Mouse (Mus musculus): Measurements from ENCODE around the gene Rabl6.

Rabl6 gene

DNA sequence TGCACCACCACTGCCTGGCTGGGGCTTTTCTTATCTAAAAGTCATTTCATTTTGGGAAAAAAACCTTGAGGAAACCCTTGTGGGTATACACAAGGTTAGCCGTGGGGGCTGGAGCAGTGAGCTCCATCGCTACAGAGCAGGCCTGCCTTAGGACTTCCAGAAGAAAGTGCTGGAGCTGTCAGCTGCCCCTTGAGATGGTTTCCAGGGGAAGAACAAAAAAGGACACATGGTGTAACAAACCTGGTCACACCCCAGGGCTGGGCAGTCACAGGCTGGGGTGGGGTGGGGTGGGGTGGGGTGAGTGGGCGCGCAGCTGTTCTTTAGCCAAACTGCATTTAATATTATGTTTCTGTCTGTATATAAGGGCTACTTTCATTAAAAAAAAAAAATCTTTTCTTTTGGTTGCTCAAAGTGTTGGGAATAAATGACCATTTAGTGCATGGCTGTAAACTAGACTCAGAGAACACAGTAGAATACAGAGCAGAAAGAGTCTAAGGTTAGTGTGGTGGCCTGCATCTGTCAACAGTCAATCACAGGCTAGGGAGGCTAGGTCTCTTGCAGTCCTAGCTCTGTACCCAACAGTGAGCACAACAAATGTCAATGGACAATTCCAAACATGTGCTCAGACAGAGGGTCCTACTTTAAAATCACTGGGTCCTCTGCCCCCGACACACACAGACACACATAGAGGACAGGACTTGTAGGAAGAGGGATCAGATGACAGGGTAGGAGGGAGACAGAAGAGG is 11.4 kb downstream of the Rabl6 start:
- DNase-seq (ENCODE audit: extremely low spot score, low spot score) = no peak

DNA sequence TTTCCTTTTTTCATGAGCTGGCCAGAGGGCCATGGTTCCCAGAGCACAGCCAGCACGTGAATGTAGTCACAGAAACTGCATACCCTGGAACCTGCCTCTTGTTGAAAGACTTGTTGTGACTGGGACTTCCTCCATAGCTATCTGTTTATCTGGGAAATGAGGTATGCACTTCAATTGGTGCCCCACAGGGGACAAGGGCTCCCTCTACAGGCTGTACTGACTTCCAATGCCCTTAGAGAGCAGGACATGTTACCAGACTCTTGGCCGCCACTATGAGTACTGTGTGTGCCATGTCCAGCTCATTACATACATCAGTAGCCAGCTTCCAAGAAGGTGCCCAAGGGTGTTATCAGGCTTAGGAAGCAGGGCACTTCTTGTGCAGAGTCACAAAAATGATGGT is 16.5 kb downstream of the Rabl6 start:
- DNase-seq (ENCODE audit: extremely low spot score, low spot score) = no peak

DNA sequence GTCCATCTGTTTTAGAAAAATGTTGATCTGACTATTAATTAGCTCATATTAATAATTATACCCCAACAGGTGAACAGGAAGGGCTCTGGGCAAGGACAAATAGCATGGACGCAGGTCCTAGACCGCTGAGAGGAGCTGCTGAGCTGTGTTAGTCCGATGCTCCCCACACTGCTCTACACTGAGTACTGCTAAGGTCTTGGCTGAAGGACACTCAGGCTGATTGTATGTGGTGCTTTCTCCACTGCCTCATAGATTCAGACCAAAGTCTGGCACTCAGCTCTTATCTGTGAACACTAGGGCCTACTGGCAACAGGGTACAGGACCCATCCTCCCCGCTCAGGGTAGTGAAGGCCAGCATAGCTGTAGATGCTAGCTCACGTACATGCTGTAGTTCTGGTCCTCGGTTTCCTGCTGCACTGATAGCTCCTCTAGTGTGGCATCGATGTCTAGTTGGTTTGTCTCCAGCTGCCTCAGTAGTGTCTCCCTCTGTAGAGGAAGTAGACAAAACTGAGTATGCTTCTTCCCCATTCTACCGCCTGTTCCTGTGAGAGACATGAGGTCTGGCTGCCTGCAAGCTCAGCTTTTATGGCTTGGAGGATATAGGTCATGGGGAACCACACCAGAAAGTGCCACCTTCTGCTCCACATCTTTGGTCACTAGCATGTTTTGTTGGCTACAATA is 20.0 kb downstream of the Rabl6 start:
- DNase-seq (ENCODE audit: extremely low spot score, low spot score) = no peak

DNA sequence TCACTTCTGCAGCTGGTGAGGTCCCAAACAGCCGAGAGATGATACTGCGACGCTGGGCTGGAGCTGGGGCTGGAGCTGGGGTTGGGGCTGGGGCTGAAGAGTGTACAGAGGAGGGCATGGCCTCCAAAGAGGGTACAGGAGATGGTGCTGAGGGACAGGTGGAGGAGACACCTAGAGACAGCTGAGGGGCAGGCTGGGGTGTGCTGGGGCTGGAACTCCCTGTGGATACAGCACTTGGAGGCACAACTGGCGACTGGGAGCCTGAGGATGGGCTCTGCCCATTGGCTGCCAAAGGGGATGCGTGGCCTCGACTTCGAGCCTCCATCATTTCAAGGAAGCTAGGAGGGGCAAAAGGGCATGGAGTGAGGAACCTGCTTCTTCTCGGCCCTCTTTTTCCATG is 21.0 kb downstream of the Rabl6 start:
- no peak for DNase-seq (ENCODE audit: extremely low spot score, low spot score)

DNA sequence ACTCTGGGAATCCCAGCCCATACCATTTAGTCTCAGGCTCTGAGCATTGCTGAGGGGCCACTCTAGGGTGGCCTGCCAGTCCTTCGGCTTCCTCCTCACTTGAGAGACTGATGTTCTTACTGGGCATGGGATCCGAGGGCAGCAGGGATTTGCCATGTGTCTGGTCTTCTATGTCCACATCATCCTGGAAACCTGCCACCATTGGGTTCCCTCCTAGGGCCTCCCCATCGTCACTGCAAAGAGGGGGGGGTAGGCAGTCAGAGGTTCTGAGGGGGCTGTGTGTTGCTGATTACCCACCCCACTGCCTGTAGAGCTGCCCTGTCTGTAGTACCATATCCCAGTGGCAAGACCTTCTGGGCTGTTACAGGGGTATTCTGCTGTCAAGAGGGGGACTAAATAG is 22.7 kb downstream of the Rabl6 start:
- no peak for DNase-seq (ENCODE audit: extremely low spot score, low spot score)

DNA sequence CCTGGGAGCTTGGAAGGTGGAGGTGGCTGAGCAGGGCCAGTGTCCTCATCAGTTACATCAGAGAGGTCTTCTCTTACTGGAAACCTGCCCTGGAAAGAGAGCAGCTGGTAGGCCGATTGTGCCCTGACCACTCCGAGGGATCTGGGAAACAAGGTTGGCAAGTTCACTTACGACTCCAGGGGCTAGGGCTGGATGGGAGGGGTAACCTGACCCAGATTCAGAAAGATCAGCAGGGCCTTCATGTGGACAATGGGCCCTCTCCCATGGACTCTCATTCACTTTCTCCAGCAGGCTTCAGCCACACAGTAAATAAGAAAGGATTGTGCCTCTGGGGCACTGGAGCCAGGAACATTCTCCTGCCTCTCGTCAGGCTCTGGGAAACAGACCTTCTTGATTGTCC is 23.5 kb downstream of the Rabl6 start:
- DNase-seq (ENCODE audit: extremely low spot score, low spot score) = no peak

DNA sequence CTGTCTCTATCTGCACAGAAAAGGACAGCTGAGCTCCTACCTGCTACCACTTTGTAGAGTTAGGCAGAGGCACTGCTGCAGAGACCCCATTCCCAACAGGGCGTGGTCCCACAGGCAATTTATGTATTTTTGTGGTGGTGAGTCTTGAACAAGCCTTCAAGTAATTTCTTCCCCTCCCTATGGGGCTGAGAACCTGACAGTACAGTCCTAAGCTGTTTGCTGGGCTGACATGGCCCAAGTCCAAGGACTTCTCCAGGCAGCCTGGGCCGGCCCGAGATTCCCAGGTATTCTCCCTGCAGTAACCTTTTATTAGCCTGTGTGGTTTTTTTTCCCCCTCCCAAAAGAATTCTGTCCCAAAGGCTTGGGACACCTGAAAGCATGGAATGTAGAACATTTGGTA is 24.2 kb downstream of the Rabl6 start:
- DNase-seq (ENCODE audit: extremely low spot score, low spot score) = no peak

DNA sequence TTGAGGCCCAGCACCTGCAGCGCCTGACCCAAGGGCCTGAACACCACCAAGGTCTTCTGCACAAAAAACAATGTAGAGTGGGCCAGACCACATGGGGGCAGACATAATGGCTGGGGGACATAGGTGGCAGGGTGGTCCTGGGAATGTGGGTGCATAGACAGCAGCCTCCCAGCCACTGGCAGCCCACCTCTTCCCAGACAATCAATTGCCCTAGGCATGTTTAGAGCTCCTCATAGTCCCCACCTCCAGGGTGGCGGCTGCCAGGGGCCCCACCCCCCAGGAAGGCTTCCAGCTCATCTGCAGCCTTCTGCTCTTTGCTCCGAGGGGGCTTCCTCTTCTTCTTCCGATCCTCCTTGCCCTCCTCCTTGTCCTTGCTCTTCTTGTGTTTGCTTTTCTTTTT is 24.8 kb downstream of the Rabl6 start:
- DNase-seq (ENCODE audit: extremely low spot score, low spot score) = no peak

DNA sequence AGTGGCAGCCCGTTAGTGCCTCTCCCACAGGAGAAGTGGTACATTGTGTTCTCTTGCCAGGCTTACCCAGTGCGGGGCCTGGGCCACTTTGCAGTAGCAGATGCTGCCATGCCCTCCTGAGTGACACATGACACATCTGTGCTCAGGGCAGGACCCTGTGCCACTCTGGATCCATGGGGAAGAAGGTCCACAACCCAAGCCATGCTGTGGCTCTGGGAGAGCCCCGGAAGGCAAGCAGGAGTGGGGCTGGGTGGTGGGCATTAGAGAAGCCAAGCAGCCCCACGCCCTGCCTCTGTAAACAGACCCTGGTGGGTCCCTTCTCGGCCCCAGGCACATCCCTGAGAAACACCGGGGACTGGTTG is 25.2 kb downstream of the Rabl6 start:
- no peak for DNase-seq (ENCODE audit: extremely low spot score, low spot score)

DNA sequence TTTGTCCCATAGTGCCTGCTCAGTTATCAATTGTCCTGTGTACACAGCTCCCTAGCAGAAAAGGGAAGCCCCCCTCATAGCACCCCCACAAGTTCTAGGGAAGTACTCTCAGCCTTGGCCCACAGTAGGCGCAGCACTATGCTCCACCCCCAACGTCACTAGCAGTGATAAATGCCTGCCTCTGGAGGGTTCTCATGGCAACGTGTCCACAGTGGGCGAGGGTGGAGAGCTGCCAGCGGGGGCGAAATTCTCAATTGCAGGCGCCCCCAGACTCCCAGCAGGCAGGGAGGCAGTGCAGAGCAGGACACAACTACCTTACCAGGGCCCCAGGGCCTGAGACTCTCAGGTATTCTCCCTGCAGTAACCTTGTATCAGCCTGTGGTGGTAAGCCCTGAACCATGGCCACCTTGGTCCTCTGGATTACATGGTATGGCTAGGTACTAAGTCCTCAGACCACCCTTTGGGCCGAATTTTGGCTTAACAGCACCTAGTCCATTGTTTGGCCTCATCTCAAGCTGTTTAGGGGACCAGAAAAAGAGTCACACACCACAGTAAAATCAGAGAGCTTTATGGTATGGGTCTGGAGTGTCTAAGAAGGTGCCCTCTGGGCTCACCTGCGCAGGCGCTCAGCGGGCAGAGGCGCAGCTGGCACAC is 25.7 kb downstream of the Rabl6 start:
- no peak for DNase-seq (ENCODE audit: extremely low spot score, low spot score)

DNA sequence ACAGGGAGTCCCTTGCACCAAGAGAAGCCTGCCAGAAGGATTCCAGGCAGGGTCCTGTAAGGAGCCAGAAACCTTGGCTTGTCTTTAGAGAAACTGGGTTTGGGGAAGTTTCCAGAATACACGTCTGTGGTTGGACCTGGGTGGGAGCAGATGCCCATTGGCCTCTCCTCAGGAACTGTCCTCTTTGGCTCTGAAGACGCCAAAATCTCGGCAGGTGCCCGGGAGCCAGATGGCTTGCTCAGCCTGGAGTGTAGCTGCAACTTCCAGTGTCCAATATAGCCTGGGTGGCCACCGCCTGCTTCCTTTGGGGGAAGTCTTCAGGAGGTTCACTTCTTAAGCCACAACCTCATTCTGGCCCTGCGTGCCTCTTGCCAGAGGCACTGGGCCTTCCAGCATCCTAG is 26.4 kb downstream of the Rabl6 start:
- DNase-seq (ENCODE audit: extremely low spot score, low spot score) = no peak

DNA sequence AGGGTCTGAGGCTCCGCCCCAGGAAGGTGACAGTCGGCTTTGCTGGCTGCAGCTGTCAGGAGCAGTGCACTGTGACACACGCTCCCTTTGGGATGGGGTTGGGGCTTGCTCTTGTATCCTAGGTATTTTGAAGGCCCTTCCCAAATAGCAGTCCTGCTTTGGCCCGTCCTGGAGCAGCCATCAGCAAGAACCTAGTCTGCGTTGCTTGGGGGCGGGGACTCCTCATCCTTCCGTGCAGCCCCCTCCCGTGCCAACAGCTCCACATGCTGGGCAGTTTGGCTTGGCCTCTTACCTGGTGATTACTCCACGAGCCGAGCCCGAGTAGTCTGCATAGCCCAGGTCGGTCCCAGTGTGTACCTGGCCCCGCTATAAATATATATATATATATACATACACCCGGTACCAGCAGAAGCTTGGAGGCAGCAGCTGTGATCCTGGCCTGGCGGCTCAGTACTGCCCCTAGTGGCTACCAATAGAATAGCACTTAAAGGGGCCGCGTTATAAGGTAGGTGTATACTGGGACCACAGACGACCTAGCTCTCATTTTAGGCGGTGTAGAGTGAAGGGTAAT is 26.9 kb downstream of the Rabl6 start, which contains the start of gene Ajm1:
Ajm1 (minus strand) TSS at position 464 of the 571 bp plus-strand sequence.
- DNase-seq (ENCODE audit: extremely low spot score, low spot score) = peak; percentile 64

DNA sequence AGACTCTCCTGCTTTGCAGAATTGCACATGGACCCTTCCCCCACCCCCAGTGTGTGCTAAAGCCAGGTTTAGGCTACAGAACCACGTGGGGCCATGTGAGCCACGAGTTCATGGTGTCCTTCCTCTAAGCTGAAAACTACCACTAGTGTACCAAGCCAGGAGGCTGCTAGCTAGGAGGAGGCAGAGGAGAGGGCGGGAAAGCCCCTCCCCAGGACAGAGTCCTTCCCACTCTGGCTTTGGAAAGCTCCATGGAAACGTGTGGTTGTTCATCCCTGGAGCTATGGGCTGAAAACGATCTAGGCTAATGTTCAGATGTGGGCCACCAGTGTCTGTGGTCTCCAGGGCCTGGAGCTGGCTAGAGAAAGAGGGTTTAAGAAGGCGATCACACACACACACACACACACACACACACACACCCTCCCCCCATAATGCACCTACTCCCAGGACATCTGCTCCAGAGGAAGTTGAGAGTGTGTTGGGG is 27.7 kb downstream of the Rabl6 start:
- DNase-seq (ENCODE audit: extremely low spot score, low spot score) = no peak

DNA sequence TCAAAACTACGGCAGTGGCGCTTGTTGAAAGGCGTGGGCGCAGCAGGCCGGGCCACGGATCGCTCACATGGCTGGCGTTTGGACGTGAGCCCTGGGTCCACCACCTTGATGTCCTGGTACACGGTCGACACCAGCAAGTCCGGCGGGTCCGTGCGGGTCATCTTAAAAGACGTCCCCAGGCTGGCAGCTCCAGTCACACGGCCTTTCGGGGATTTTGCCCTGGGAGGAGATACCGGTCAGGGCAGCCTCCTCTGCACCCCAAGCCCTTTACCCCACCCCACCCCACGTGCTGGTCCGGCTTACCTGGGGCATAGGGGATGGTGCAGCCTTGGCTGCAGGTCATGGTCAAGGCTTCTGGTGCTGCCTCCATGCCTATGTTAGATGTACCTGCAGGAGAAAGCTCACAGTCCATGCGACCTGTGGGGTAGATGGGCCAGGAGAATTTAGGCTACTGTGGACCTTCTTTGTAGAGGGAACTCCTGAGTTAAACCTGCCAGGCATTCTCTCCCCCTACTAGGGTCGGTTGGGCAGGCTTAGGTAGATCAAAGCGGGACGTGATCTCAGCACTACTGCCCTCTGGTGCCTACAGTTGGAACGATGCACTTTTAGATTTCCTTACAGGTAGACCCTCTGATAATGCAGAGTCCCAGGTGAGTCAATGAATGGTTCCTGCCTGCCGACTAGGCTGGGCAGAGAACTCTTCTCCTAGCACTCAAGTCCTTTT is 28.4 kb downstream of the Rabl6 start:
- DNase-seq (ENCODE audit: extremely low spot score, low spot score) = peak; percentile 46

DNA sequence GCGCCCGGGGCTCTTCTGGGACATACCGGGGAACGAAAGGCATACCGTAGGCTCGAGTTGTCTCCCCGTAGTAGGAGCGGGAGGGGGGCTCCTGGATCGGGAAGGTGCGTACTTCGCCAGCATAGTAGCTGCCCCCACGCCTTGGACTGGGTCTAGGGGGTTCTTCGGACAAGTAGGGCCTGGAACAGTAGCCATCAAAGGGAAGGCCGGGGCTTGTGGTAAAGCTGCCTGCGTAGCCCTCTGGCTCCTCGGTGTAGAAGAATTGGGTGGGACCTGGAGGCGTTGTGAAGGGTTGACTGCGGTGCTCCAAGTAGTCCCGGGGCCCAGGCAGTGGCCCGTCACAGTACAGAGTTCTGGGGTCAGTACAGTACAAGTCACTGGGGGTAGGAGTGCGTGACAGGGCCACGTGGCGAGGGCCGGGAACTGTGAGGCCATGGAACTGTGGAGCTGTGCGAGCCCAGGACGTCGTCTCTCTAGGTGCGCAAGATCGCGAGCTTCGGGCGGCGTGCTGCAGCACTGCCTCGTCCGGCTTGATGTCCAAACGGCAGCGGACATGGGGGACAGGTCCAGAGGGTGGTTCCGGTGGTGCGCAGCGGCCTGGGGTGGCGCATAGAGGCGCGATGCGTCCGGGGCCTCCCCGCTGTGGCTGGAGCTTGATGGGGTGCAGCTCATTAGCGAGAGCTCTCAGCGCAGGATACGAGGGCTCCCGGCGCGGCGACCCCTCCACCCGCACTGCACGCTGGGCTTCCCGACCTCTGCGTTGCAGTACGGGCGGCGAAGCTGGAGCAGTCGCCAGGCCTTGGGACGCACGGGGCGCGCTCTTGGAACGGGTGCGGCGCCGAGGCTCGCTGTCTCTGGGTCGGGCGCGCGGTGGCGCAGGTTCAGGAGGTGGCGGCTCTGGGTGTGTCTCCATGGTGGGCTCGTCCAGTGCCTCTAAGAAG is 29.3 kb downstream of the Rabl6 start:
- DNase-seq (ENCODE audit: extremely low spot score, low spot score) = peak; percentile 48

DNA sequence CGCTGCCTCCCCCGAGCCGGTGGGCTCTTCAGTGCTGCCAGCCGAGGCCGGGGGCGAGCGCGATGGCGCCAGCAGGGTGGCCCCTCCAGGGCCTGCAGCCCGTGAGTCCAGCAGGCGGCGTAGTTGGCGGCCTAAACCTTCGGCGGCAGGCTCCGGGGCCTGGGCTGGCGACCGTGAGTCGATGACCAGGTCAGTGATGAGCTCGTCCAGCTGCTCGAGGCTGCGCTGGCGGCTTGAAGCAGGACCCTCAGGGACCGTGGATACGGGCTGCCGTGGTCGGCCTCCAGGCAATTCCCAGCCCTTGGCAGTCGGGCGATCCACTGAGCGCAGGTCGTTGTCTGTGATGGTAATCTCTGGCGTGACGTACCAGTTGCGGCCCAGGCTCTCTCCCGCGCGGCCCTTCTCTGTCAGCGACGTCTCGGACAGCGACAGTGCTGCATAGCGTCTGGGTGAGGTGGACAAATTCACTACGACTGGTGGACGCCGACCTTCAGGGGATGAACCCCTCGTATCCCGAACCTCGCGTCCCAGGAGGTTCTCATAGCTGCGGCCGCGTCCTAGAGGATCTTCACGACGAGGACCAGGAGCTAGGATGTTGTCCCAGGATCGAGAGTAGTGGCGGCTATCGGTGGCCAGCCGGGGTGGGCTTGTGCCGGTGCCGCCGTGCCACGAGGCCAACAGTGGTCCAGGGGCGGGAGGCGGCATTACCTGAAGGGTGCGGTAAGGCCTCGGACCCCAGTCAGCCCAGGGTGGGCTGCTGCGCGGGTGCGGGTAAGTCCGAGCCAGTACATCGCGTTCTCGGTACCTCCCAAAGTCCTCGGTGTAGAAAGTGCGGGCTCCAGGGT is 30.1 kb downstream of the Rabl6 start:
- peak; percentile 68 for DNase-seq (ENCODE audit: extremely low spot score, low spot score)

DNA sequence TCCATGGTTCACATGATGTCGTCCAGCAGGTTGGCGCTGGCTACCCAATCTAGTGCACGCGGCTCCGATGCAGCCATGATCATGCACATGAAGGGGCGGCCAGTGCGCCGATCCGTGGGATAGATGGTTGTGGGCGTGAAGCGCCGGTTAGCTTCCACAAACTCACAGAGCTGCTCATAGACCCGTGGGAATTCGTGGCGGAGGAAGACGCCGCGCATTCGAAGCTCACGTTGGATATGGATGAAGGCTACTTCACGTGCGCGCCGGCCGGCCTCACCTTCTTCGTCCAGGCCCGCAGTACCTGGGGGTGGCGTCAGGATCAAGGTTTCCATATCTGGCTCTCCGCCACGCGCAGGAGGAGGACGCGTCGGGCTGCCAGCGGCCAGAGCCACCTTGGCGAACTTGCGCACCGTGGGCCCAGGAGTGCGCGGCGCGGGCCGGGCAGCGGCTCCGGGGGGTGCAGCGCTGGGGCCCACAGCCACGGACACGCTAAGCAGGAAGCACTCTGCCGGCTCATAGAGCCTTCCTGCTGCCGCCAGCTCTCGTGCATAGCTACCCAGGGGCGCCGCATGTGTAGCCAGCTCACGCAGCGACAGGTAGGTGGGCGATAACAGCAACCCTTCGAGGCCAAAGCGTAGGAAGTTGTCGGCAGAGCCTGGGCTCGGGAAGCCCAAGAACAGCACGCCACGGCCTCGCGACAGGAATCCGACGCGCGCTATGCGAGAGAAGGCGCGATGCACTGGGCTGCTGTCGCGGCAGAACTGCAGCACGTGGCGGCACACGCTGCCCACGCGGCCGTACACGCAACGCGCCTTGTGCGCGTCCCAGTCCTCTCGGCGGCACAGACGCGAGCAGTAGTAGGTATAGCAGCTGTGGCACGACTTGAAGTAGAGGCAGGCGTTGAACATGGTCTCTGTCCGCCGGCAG is 31.1 kb downstream of the Rabl6 start:
- DNase-seq (ENCODE audit: extremely low spot score, low spot score) = no peak

All from neural tube, embryonic 10.5 days (tissue).